Mouse (Mus musculus) kidney, adult 11 months (tissue): ENCODE data around the gene Scd3.

Experiments used
- DNase-seq: peaks from one replicate; pipeline ENCODE4 v3.0.0; 2022

Gene Scd3

GRCm38 (mm10) chr19:44203015-44203564 is at the start of gene Scd3:
Scd3 (plus strand) TSS chr19:44203269.
- DNase-seq: no peak

- no peak for DNase-seq
Observed at GRCm38 (mm10) chr19:44153781-44154180, 49.3 kb upstream of the Scd3 start.

- no peak for DNase-seq
Observed at GRCm38 (mm10) chr19:44157005-44157404, 46.1 kb upstream of the Scd3 start.

GRCm38 (mm10) chr19:44159386-44159785 is 43.7 kb upstream of the Scd3 start:
- no peak for DNase-seq

GRCm38 (mm10) chr19:44161515-44161914 is 41.6 kb upstream of the Scd3 start:
- no peak for DNase-seq

- no peak for DNase-seq
Observed at GRCm38 (mm10) chr19:44174835-44175234, 28.2 kb upstream of the Scd3 start.

GRCm38 (mm10) chr19:44176741-44177140 is 26.3 kb upstream of the Scd3 start:
- no peak for DNase-seq

GRCm38 (mm10) chr19:44180502-44180901 is 22.6 kb upstream of the Scd3 start:
- DNase-seq: no peak

- DNase-seq: no peak
Observed at GRCm38 (mm10) chr19:44183968-44184367, 19.1 kb upstream of the Scd3 start.

- no peak for DNase-seq
Observed at GRCm38 (mm10) chr19:44189056-44189455, 14.0 kb upstream of the Scd3 start.

- DNase-seq: no peak
Observed at GRCm38 (mm10) chr19:44192342-44192741, 10.7 kb upstream of the Scd3 start, which contains the start of gene Pkd2l1. Pkd2l1 (minus strand) TSS chr19:44192442.

GRCm38 (mm10) chr19:44193906-44194305 is 9.2 kb upstream of the Scd3 start:
- DNase-seq: no peak

- DNase-seq: peak; percentile 29
Observed at GRCm38 (mm10) chr19:44195138-44195537, 7.9 kb upstream of the Scd3 start.

GRCm38 (mm10) chr19:44197053-44197852 is 5.8 kb upstream of the Scd3 start:
- DNase-seq: no peak

GRCm38 (mm10) chr19:44198494-44198893 is 4.6 kb upstream of the Scd3 start:
- no peak for DNase-seq

GRCm38 (mm10) chr19:44198964-44199363 is 4.1 kb upstream of the Scd3 start:
- DNase-seq: no peak

GRCm38 (mm10) chr19:44207079-44207478 is 4.0 kb downstream of the Scd3 start:
- DNase-seq: no peak

- DNase-seq: no peak
Observed at GRCm38 (mm10) chr19:44215255-44215654, 12.2 kb downstream of the Scd3 start.

- DNase-seq: no peak
Observed at GRCm38 (mm10) chr19:44217958-44218525, 15.0 kb downstream of the Scd3 start.

GRCm38 (mm10) chr19:44225728-44226127 is 22.7 kb downstream of the Scd3 start:
- DNase-seq: no peak

GRCm38 (mm10) chr19:44229776-44230175 is 26.7 kb downstream of the Scd3 start:
- no peak for DNase-seq

- DNase-seq: no peak
Observed at GRCm38 (mm10) chr19:44230212-44230611, 27.1 kb downstream of the Scd3 start.

- no peak for DNase-seq
Observed at GRCm38 (mm10) chr19:44231608-44232151, 28.6 kb downstream of the Scd3 start.

- no peak for DNase-seq
Observed at GRCm38 (mm10) chr19:44237471-44238006, 34.5 kb downstream of the Scd3 start.
